Mouse (Mus musculus) heart, postnatal 36 days (tissue): ENCODE results near the gene Slmap. TPM values are rescaled to one million over a fixed set of nuclear protein-coding genes. Genes with fewer than 3 reads are reported as not detected.
A peak's percentile ranks its signal among the peaks of the same experiment; 100 is the strongest.
"Not testable (repeated sequence)": the region's sequence is repeated elsewhere in the genome, so short reads cannot be mapped to it uniquely, and the experiment has no call there.

Experiments
- DNase-seq, 2 experiments: peaks; one replicate each; pipeline ENCODE4 v3.0.0; 2021 to 2022
- intact Hi-C: fragments of 180-260 bp; cut with DNase I; formaldehyde crosslinking; loops from one replicate; pipeline ENCODE4 v1.15.1; 2025
- total RNA-seq, 2 experiments: library from RNA; stranded (reverse); gene quantifications; 2 replicates each; pipeline ENCODE4 v1.2.3; 2021

The Slmap gene
- total RNA-seq, 2 experiments from 2014 or later, result 283 to 332 TPM

GRCm38 (mm10) chr14:26533821-26534756, 642 bp downstream of the Slmap start:
- peak in 1 of 2 experiments; percentile 56 for DNase-seq
- intact Hi-C loops, result loop anchor here (2.0 to 5.0 kb wide), 5 partner anchors 39 to 433 kb away; partner anchors contain the start of genes Arf4 and Pde12

- DNase-seq, result no peak
- intact Hi-C loops, result loop anchor here (2.0 to 5.0 kb wide), 4 partner anchors 38 to 434 kb away; partner anchors contain the start of genes Arf4 and Pde12
These were observed 1.5 kb downstream of the Slmap start for GRCm38 (mm10) chr14:26533267-26533666.

GRCm38 (mm10) chr14:26532752-26533151, 2.0 kb downstream of the Slmap start:
- no peak for DNase-seq
- intact Hi-C loops, result loop anchor here (2.0 to 5.0 kb wide), 4 partner anchors 38 to 435 kb away; partner anchors contain the start of genes Arf4 and Pde12

- intact Hi-C loops, result loop anchor here (2.0 to 5.0 kb wide), 4 partner anchors 37 to 436 kb away; partner anchors contain the start of genes Arf4 and Pde12
These were observed 3.1 kb downstream of the Slmap start for GRCm38 (mm10) chr14:26531410-26532313.

GRCm38 (mm10) chr14:26530350-26530749, 4.4 kb downstream of the Slmap start:
- DNase-seq, result no peak
- intact Hi-C loops, result loop anchor here (5.0 kb wide), 2 partner anchors 137 to 437 kb away; partner anchors contain the start of gene Pde12

More at GRCm38 (mm10) chr14:26531410-26532313, 3.1 kb downstream of the Slmap start:
- no peak for DNase-seq

- intact Hi-C loops, result no loop called here
- DNase-seq, result no peak
These were observed 6.4 kb downstream of the Slmap start for GRCm38 (mm10) chr14:26528296-26528695.

GRCm38 (mm10) chr14:26525955-26526354, 8.8 kb downstream of the Slmap start:
- no peak for DNase-seq
- intact Hi-C loops, result no loop called here

GRCm38 (mm10) chr14:26523082-26523481, 11.6 kb downstream of the Slmap start:
- intact Hi-C loops, result no loop called here

GRCm38 (mm10) chr14:26519831-26520230, 14.9 kb downstream of the Slmap start:
- intact Hi-C loops, result no loop called here
- DNase-seq, result no peak

More at GRCm38 (mm10) chr14:26523082-26523481, 11.6 kb downstream of the Slmap start:
- DNase-seq, result no peak

- intact Hi-C loops, result no loop called here
- no peak for DNase-seq
These were observed 16.9 kb downstream of the Slmap start for GRCm38 (mm10) chr14:26517843-26518242.

- DNase-seq, intact Hi-C loops: not testable (repeated sequence)
These were observed 18.5 kb downstream of the Slmap start for GRCm38 (mm10) chr14:26516232-26516631.

GRCm38 (mm10) chr14:26515802-26516201, 18.9 kb downstream of the Slmap start:
- intact Hi-C loops, result no loop called here
- no peak for DNase-seq

GRCm38 (mm10) chr14:26510545-26510944, 24.2 kb downstream of the Slmap start:
- intact Hi-C loops, result no loop called here
- no peak for DNase-seq

GRCm38 (mm10) chr14:26508150-26508549, 26.6 kb downstream of the Slmap start:
- intact Hi-C loops, result no loop called here
- no peak for DNase-seq

- DNase-seq, result no peak
- intact Hi-C loops, result no loop called here
These were observed 27.4 kb downstream of the Slmap start for GRCm38 (mm10) chr14:26507361-26507760.

GRCm38 (mm10) chr14:26504541-26504940, 30.2 kb downstream of the Slmap start:
- DNase-seq, result no peak

GRCm38 (mm10) chr14:26500136-26500933, 34.4 kb downstream of the Slmap start:
- intact Hi-C loops, result no loop called here
- DNase-seq, result no peak

More at GRCm38 (mm10) chr14:26504541-26504940, 30.2 kb downstream of the Slmap start:
- intact Hi-C loops, result no loop called here

- intact Hi-C loops, result loop anchor here (2.0 kb wide), 1 partner anchor 38 kb away; no protein-coding TSS in a partner anchor
- DNase-seq, result no peak
These were observed 39.7 kb downstream of the Slmap start for GRCm38 (mm10) chr14:26495021-26495420.

- intact Hi-C loops, result no loop called here
- DNase-seq, result peak; percentile 76 to 77
These were observed 43.6 kb downstream of the Slmap start for GRCm38 (mm10) chr14:26491150-26491549.
